In genomic region chr5:112394779-112395443, GRCm38 (mm10) we compare ENCODE assay signal across 7 mouse cellular contexts. TPM values are rescaled to one million over a fixed set of nuclear protein-coding genes. Genes with fewer than 3 reads are reported as not detected.
DNase-seq lines count a peak whose midpoint lies in the region; ATAC-seq and TF ChIP-seq lines count a peak whose summit lies in the region.

Gene Asphd2 (minus strand): TSS chr5:112394866.

- H3K36me3 ChIP-seq in ES-E14 (ENCODE audit: control insufficient read depth, insufficient read depth, low read length, poor library complexity, severe bottlenecking) = no peaks in the 10 kb centered on the region
- no peaks in the 10 kb centered on the region for H3K36me3 ChIP-seq in heart, embryonic 16.5 days (ENCODE audit: control insufficient read depth, insufficient read depth)

- TF ChIP-seq CTCF in embryonic fibroblast, embryonic 13.5 days (IDR thresholded peaks at IDR 0.05; ENCODE audit: borderline replicate concordance, insufficient read depth, low read length) = no peak

- no peak within 1 kb of the TSS for H3K27ac ChIP-seq in ES-E14 (ENCODE audit: insufficient read depth, low read depth, low read length, poor library complexity, severe bottlenecking)
- no peak within 1 kb of the TSS for H3K27ac ChIP-seq in embryonic fibroblast, embryonic 13.5 days (ENCODE audit: insufficient read depth, low read length)
- no peak within 1 kb of the TSS for H3K27ac ChIP-seq in heart, embryonic 16.5 days (ENCODE audit: low read length)

- peak; percentile 46 for ATAC-seq in heart, embryonic 16.5 days (replicated peaks; ENCODE audit: extremely low read depth, insufficient read depth, low FRiP score)

- peaks cover 0 to 8% of the 10 kb centered on the region in 2 experiments; a peak in 1 of 4 replicates for H3K4me1 ChIP-seq in ES-E14 (ENCODE audit: control insufficient read depth in 2 of 2, insufficient read depth in 2 of 2, low read length in 2 of 2, poor library complexity in 1 of 2)
- no peaks in the 10 kb centered on the region for H3K4me1 ChIP-seq in embryonic fibroblast, embryonic 13.5 days (ENCODE audit: control insufficient read depth, insufficient read depth, low read length)
- peaks cover 6% of the 10 kb centered on the region; the same call in 1 of the 2 replicates for H3K4me1 ChIP-seq in heart, embryonic 16.5 days (ENCODE audit: control insufficient read depth, insufficient read depth, low read length)

- in situ Hi-C loops in ES-E14 (cut with MboI; ENCODE audit: low sequenced_read_pairs in 2 of 2, unreplicated experiment in 2 of 2) = no loop called here

- peak within 1 kb of the TSS; percentile 63 for H3K9ac ChIP-seq in ES-E14 (ENCODE audit: insufficient read depth, low read depth, low read length, poor library complexity, severe bottlenecking)
- H3K9ac ChIP-seq in heart, embryonic 16.5 days (ENCODE audit: low read length) = peak within 1 kb of the TSS; percentile 63

- TF ChIP-seq POLR2A in embryonic fibroblast, embryonic 13.5 days (IDR thresholded peaks at IDR 0.05; ENCODE audit: low read depth, low read length) = peak; percentile 37

- DNase-seq in ES-E14 (ENCODE audit: low read depth, low spot score) = no peak
- peak; percentile 91 for DNase-seq in brain, adult 2 months (ENCODE audit: low read depth, low spot score)
- peak; percentile 64 to 79 for DNase-seq in layer of hippocampus, postnatal 25 days (ENCODE audit: extremely low spot score in 1 of 2, low spot score in 1 of 2)
- peak; percentile 37 to 68 for DNase-seq in lung, postnatal 4 days
- DNase-seq in right cerebral cortex, postnatal 36 days (ENCODE audit: low spot score in 2 of 2) = peak; percentile 85 to 86

- H3K4me3 ChIP-seq in ES-E14 (ENCODE audit: insufficient read depth in 1 of 2, low read depth in 1 of 2, low read length in 2 of 2, poor library complexity in 1 of 2, severe bottlenecking in 1 of 2) = peak within 1 kb of the TSS; percentile 77 to 78
- H3K4me3 ChIP-seq in embryonic fibroblast, embryonic 13.5 days (ENCODE audit: insufficient read depth, low read length) = peak within 1 kb of the TSS; percentile 60
- peak within 1 kb of the TSS; percentile 62 for H3K4me3 ChIP-seq in heart, embryonic 16.5 days (ENCODE audit: low read length)

- peaks cover 52% of the 10 kb centered on the region for H3K27me3 ChIP-seq in heart, embryonic 16.5 days (ENCODE audit: control insufficient read depth, insufficient read depth, low read length)

- 5% methylated on average over 28 of the region's 67 CpGs for WGBS in heart, embryonic 16.5 days

- H3K4me2 ChIP-seq in heart, embryonic 16.5 days (ENCODE audit: low read depth, low read length) = peak within 1 kb of the TSS; percentile 83

- no peaks in the 10 kb centered on the region for H3K9me3 ChIP-seq in ES-E14 (ENCODE audit: control insufficient read depth, insufficient read depth, low read depth, low read length)
- H3K9me3 ChIP-seq in heart, embryonic 16.5 days (replicated peaks; ENCODE audit: control insufficient read depth, low read length) = no peaks in the 10 kb centered on the region

TF ChIP-seq in ES-E14, 5 proteins besides CTCF, POLR2A, EP300 and RAD21:
- TF ChIP-seq HCFC1 (IDR thresholded peaks at IDR 0.05; ENCODE audit: borderline replicate concordance, insufficient read depth, low read length) (peak; percentile 70; the same call in 1 of the 2 replicates), ZC3H11A (IDR thresholded peaks at IDR 0.05; ENCODE audit: borderline replicate concordance, low read depth, low read length) (no peak), ZNF384 (IDR thresholded peaks at IDR 0.05; ENCODE audit: low read depth, low read length) (no peak), CHD2 (IDR thresholded peaks at IDR 0.05; ENCODE audit: low read depth, low read length) (no peak), MAFK (IDR thresholded peaks at IDR 0.05; ENCODE audit: insufficient read depth, low read depth, low read length) (no peak)

RNA-seq across cellular contexts. Expression of gene Asphd2, which starts in this region (rescaled TPM):
- total RNA-seq in ES-E14 (2012; rRNA removed) = 4.6 and 7.2 TPM in 2 replicates
- polyA plus RNA-seq in embryonic fibroblast, embryonic 13.5 days (2011; ENCODE audit: insufficient read length, low read depth, missing spikeins) = 2.0 and 4.3 TPM in 2 replicates
- 0.67 and 0.94 TPM in 2 replicates for polyA plus RNA-seq in heart, embryonic 16.5 days (2015; fragmentation: Nextera tagmentation; extraction: Ambion mirVana)
- 100 to 1,000 TPM; 211 to 216 TPM for total RNA-seq in layer of hippocampus, postnatal 25 days (2021)

Comparison
In these comparisons a context has a peak if more than half of its experiments do, and no peak if none do; other contexts are left out.
1. RNA of gene Asphd2 (total RNA-seq): 211 to 216 TPM in layer of hippocampus, postnatal 25 days; 4.6 to 7.2 TPM in ES-E14; every median in the first group is over 10 times any median in the second.
2. Peak in ATAC-seq, H3K4me3 ChIP-seq, H3K9ac ChIP-seq and H3K4me2 ChIP-seq in heart, embryonic 16.5 days; RNA of the gene not detected or under 1 TPM.
3. Peak in every context shown above with its lines, with median percentiles within 50 percentile points of each other: H3K4me3 ChIP-seq.